Mouse (Mus musculus) kidney, postnatal 0 days (tissue): Measurements from ENCODE around the gene Bglap3. TPM values are rescaled to one million over a fixed set of nuclear protein-coding genes. Genes with fewer than 3 reads are reported as not detected.
"Not testable (repeated sequence)": the region's sequence is repeated elsewhere in the genome, so short reads cannot be mapped to it uniquely, and the experiment has no call there.

Source experiments
- ATAC-seq: fragments of 200-750 bp; cut with Nextera tagmentation; replicated peaks from 2 replicates; pipeline ENCODE4 v1.8.0; 2017; ENCODE audit warnings: low read depth, moderate number of reproducible peaks, moderate TSS enrichment, moderate library complexity; ENCODE audit not compliant: low FRiP score
- DNase-seq: peaks from one replicate; pipeline ENCODE4 v3.0.0-alpha.2; 2016; ENCODE audit warnings: low spot score
- H3K27ac ChIP-seq: fragments of 300-500 bp; sonication (generic); 2 replicates; pipeline ENCODE4 v1.5.1; 2014; ENCODE audit warnings: mild to moderate bottlenecking
- H3K27me3 ChIP-seq: fragments of 300-500 bp; sonication (generic); 2 replicates; pipeline ENCODE4 v1.6.1; 2014; ENCODE audit warnings: low read length, mixed read lengths; ENCODE audit not compliant: insufficient read depth
- H3K36me3 ChIP-seq: fragments of 300-500 bp; sonication (generic); 2 replicates; pipeline ENCODE4 v1.6.1; 2014; ENCODE audit warnings: low read length, mixed read lengths; ENCODE audit not compliant: insufficient read depth
- H3K4me1 ChIP-seq: fragments of 300-500 bp; sonication (generic); replicated peaks from 2 replicates; pipeline ENCODE4 v1.6.1; 2014; ENCODE audit warnings: antibody characterized with exemption, low read length, mixed read lengths; ENCODE audit not compliant: insufficient read depth
- H3K4me2 ChIP-seq: fragments of 300-500 bp; sonication (generic); 2 replicates; pipeline ENCODE4 v1.6.1; 2014; ENCODE audit warnings: mild to moderate bottlenecking, low read length, moderate library complexity, mixed read lengths
- H3K4me3 ChIP-seq: fragments of 300-500 bp; sonication (generic); replicated peaks from 2 replicates; pipeline ENCODE4 v1.5.1; 2014; ENCODE audit warnings: low read depth, low read length
- H3K9ac ChIP-seq: fragments of 300-500 bp; sonication (generic); 2 replicates; pipeline ENCODE4 v1.6.1; 2014; ENCODE audit warnings: low read depth, low read length
- H3K9me3 ChIP-seq: fragments of 300-500 bp; sonication (generic); replicated peaks from 2 replicates; pipeline ENCODE4 v1.6.1; 2016; ENCODE audit warnings: low read length, inconsistent platforms, mixed read lengths
- WGBS: fragments of 180-500 bp; shearing (Covaris S2); extraction: QIAGEN DNeasy Blood & Tissue Kit; methylation state at CpG from one replicate; pipeline ENCODE4 v1.1.7; 2014; 5-methylcytosine and 5-hydroxymethylcytosine counted together
- polyA plus RNA-seq: library from polyadenylated mRNA; unstranded; fragments of >200 nt; fragmentation: Nextera tagmentation; extraction: Ambion mirVana; gene quantifications from 2 replicates; pipeline ENCODE4 v1.2.1, GENCODE M21; 2015

The Bglap3 gene
- polyA plus RNA-seq, 1 experiment from 2014 or later, result 4.7 TPM

- H3K27me3 ChIP-seq, H3K9me3 ChIP-seq, H3K4me3 ChIP-seq, ATAC-seq, H3K27ac ChIP-seq, DNase-seq, H3K4me1 ChIP-seq, H3K36me3 ChIP-seq, H3K9ac ChIP-seq, H3K4me2 ChIP-seq: not testable (repeated sequence)
- 76% methylated on average over 5 of the region's 5 CpGs for WGBS
Observed at GRCm38 (mm10) chr3:88378599-88378998, 6.1 kb upstream of the Bglap3 start, which contains the start of gene Bglap2. TSS of gene Bglap2 (minus strand) at chr3:88378699.

GRCm38 (mm10) chr3:88376644-88377043 lies 4.1 kb upstream of the Bglap3 start:
- H3K36me3 ChIP-seq, H3K27me3 ChIP-seq, H3K9ac ChIP-seq, H3K4me3 ChIP-seq, ATAC-seq, DNase-seq, H3K4me1 ChIP-seq, H3K9me3 ChIP-seq: not testable (repeated sequence)
- 16% methylated on average over 5 of the region's 7 CpGs for WGBS
- Histone ChIP-seq H3K4me2 (peak overlapping the region; percentile 39; the same call in 1 of the 2 replicates), H3K27ac (0 out of 2 replicates have a peak overlapping the region, but pooled peaks have one; percentile 64)

GRCm38 (mm10) chr3:88375750-88376626 lies 3.4 kb upstream of the Bglap3 start:
- not testable (repeated sequence) for H3K4me1 ChIP-seq, H3K9me3 ChIP-seq, H3K4me3 ChIP-seq, H3K27me3 ChIP-seq, H3K36me3 ChIP-seq
- H3K9ac ChIP-seq, result 0 out of 2 replicates have a peak overlapping the region, but pooled peaks have one; percentile 13
- ATAC-seq (peak; percentile 91), DNase-seq (peak; percentile 74)
- H3K27ac ChIP-seq, result peak overlapping the region; percentile 64; the same call in 1 of the 2 replicates
- 11% methylated on average over 19 of the region's 19 CpGs for WGBS
- peak overlapping the region; percentile 39 for H3K4me2 ChIP-seq

GRCm38 (mm10) chr3:88368511-88368910 lies 4.0 kb downstream of the Bglap3 start:
- 78% methylated on average over 7 of the region's 7 CpGs for WGBS
- H3K27me3 ChIP-seq, H3K4me1 ChIP-seq, ATAC-seq, H3K4me3 ChIP-seq, H3K9me3 ChIP-seq, H3K36me3 ChIP-seq, H3K4me2 ChIP-seq, DNase-seq, H3K27ac ChIP-seq, H3K9ac ChIP-seq: not testable (repeated sequence)

- H3K4me1 ChIP-seq, H3K27ac ChIP-seq, H3K27me3 ChIP-seq, H3K4me2 ChIP-seq, H3K36me3 ChIP-seq, ATAC-seq, H3K4me3 ChIP-seq, H3K9ac ChIP-seq, DNase-seq, H3K9me3 ChIP-seq: not testable (repeated sequence)
- 49% methylated on average over 3 of the region's 7 CpGs for WGBS
Observed at GRCm38 (mm10) chr3:88367517-88367916, 5.0 kb downstream of the Bglap3 start.

- DNase-seq (peak; percentile 17), ATAC-seq (peak; percentile 64)
- H3K4me1 ChIP-seq, H3K9me3 ChIP-seq, H3K27ac ChIP-seq, H3K36me3 ChIP-seq, H3K9ac ChIP-seq, H3K4me3 ChIP-seq, H3K27me3 ChIP-seq: not testable (repeated sequence)
- WGBS, result 10% methylated on average over 20 of the region's 22 CpGs
- H3K4me2 ChIP-seq, result peak overlapping the region; percentile 37
Observed at GRCm38 (mm10) chr3:88366830-88367428, 5.6 kb downstream of the Bglap3 start.
